Mouse (Mus musculus): ENCODE results near the gene Dusp6.

GRCm38 (mm10) chr10:99259840-99260239 lies 3.2 kb upstream of the Dusp6 start:
- TF ChIP-seq GATA1 (IDR thresholded peaks at IDR 0.05; ENCODE audit: low read length) (no peak), TAL1 (IDR thresholded peaks at IDR 0.05; ENCODE audit: low read length) (no peak)

Data from erythroblast, embryonic 14.5 days (primary cell).